Mouse (Mus musculus) layer of hippocampus, adult 11-12 months (tissue): ENCODE data around the gene Nrn1.
A peak's percentile ranks its signal among the peaks of the same experiment; 100 is the strongest.

Experiments
- DNase-seq: peaks from one replicate; pipeline ENCODE4 v3.0.0; 2022; ENCODE audit warnings: low spot score

The Nrn1 gene

GRCm38 (mm10) chr13:36724533-36725470 lies 10.1 kb downstream of the Nrn1 start:
- DNase-seq = peak; percentile 66

DNA sequence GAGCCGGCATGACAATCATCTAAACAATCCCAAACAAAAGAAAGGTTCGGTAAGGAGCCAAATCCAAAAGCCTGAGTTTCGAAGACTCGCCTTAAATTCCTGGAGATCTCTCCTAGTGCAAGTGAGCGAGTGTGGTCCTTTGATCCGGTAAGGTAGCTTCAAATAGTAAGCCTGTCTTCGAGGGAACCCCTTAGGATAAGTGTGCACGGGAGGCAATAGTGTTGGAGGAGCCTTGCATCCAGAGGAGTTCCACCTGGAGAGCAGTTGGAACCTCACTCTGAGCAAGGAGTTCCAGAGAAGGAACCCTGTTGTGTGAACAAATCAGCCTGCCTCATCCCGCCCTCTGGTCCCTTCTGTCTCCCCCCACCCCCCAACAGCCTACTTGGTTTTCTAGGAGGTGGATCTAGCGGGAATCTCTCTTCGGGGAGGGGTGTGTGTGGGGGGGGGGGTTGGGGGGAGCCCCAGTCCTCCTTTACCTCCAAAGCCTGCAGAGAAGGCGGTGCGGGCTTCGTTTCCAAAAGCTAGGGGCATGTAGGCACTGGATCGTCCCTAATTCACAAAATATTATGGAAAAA lies 11.1 kb downstream of the Nrn1 start:
- DNase-seq = no peak

- no peak for DNase-seq
Measured at GRCm38 (mm10) chr13:36722309-36722708, 12.6 kb downstream of the Nrn1 start.

DNA sequence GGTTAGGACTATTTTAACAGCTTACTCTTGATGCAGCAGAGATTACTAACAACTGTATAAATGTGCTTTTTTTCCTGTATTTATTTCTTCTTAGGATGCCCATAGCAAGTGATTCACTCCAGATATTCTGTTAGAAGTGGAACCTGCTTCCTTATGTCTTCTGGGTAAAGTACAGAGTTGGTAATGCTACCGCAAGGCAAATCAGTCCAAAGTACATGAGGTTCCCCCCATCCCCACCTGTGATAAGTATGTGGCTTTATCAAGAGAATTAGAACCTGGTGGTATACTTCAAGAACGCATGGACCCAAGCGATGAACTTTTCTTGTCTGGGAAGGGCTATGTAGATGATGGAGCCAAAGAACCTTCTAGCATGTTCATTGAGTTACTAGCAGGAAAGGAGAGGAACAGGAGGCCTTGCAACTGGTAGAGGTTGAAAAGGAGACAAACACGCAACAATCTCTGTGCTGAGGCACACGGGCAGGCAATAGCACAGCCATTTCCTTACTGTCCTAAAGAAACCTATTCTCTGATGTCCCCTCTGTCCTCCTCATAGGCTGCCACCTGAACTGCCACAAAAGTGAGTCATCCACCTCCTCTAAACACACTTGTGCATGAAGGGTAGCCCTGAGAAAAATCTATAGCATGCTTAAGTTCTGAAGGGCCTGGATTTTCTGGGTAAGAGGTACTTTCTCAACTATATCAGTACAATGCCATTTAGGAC lies 14.5 kb downstream of the Nrn1 start:
- DNase-seq = no peak

DNA sequence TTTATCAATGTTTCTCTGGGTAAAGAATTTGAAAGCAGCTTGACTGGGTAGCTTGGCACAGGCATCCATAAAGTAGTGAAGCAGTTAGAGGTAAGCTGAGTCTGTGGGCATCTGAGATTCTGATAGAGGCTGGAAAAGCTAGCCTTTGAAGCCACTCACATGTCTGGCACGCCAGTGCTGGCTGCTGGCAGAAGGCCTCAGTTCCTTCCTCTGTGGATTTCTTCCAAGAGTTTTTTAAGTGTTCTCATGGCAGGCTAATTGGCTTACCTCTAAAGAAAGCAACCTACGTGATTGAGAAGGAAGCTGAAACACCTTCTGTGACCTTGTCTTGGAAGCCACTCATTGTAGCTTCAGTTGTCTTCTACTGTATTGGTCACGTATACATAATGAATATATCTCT lies 17.6 kb downstream of the Nrn1 start:
- DNase-seq = no peak

DNA sequence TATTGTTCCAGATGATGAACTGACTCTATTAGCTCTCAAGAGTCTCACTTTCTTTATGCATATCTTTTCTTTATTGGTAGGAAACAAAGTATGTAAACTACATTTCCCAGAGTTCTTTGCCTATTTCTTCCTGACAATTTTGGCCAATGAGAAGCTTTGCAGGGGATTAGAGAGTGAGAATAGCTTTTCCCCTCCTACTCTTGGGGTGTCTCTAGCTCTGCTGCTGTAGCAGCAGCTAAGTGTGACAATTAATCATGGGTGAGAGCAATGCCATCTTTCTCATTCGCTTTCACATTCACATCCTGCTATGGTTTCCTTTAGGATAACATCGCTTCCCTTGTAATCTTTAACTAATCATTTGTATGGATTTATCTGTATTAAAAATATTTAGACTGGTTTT lies 18.2 kb downstream of the Nrn1 start:
- no peak for DNase-seq

DNA sequence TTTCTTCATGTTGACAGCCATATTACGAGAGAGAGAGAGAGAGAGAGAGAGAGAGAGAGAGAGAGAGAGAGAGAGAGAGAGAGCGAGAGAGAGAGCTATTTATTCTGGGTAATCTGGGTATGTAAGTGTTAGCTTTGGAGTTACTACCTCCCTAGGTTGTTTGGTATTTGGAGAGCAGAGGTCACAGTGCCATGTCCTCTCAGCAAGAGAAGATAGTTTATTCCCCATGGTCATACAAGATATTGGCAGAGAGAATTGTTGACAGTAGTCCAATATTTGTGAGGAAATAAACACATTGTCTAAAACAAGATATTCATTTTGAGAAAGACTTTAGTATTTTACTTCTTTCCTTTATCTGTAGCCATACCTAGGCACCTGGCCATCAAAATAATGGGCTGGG lies 20.8 kb downstream of the Nrn1 start:
- DNase-seq = no peak

- no peak for DNase-seq
Measured at GRCm38 (mm10) chr13:36707088-36707690, 27.7 kb downstream of the Nrn1 start.

DNA sequence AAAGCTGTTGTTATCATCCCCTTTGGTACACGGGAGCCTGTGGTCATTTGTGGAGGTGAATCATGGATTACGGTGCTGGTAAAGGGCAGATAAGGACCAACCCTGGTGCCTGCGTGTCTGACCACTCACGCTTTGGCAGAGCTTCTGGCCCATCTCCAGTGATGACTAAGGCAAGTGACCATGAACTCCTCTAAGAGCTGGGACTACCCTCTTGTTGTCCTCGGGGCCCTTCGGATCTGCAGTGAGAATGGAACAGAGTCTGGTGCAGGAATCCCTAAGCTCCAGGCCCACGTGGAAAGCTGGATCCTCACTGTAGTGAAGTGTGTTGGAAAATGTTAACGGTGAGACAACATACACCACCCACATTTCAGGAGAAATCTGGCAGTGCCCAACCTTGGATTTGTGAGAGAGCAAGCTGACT lies 38.6 kb downstream of the Nrn1 start:
- DNase-seq = peak; percentile 17

DNA sequence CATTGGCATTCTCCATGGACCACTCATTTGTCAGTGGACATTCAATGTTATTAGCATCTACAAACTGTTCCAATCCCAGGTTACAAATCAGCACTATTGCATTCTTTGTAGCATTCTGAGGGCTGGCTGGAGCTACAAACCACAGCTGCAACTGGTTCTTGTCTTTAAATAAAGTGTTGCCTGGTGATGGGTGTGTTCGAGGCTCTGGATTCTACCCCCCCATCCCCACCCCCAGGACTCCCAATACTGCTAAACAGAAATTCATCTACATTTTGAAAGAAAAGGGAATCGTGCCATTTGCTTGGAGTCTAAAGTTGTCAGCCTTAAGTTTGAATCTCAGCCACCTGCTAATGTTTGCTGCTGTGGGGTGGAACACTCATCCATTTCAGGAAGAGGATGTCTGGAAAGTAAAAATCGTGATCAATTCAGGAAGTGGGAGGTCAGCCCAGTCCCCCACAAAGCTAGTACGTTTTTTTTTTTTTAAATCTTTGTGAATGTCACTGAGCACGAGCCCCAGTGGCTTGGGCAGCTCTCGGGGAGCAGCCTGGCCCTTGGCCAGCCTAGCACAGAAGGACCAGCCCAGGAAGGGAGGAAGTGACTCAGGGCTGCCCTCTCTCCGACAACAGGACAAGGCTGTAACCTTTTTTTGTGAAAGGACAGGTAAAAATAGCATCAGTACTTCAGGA lies 39.3 kb downstream of the Nrn1 start:
- no peak for DNase-seq

GRCm38 (mm10) chr13:36683581-36683980 lies 51.4 kb downstream of the Nrn1 start:
- no peak for DNase-seq

- DNase-seq = no peak
Measured at GRCm38 (mm10) chr13:36680690-36681355, 54.1 kb downstream of the Nrn1 start.

GRCm38 (mm10) chr13:36679345-36679744 lies 55.6 kb downstream of the Nrn1 start:
- no peak for DNase-seq
